Mouse (Mus musculus) layer of hippocampus, adult 9-10 months (tissue): Measurements from ENCODE around the gene Cd1d1.
"Not testable (repeated sequence)": the region's sequence is repeated elsewhere in the genome, so short reads cannot be mapped to it uniquely, and the experiment has no call there.

Experiments used
- DNase-seq: peaks from one replicate; pipeline ENCODE4 v3.0.0; 2022; ENCODE audit warnings: low spot score

Cd1d1 gene

DNA sequence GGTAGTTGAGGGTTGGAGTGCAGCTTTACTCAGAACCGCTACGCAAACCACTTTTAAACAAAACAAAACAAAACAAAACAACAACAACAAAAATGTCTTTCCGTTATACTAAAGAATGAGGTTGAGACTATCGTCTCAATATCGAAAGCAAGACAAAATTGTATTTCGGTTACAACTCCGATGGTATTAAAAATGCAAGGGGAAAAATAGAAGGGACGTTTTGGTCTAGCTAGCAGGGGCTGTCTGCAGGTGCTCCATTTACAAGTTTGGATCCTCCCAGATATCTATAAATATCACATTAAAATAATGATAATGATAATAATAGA lies at the start of gene Cd1d1:
Cd1d1 (minus strand) TSS at position 27 of the 326 bp plus-strand sequence.
- DNase-seq = no peak

- DNase-seq = no peak
Observed at GRCm38 (mm10) chr3:87047801-87048200, 48.6 kb upstream of the Cd1d1 start.

DNA sequence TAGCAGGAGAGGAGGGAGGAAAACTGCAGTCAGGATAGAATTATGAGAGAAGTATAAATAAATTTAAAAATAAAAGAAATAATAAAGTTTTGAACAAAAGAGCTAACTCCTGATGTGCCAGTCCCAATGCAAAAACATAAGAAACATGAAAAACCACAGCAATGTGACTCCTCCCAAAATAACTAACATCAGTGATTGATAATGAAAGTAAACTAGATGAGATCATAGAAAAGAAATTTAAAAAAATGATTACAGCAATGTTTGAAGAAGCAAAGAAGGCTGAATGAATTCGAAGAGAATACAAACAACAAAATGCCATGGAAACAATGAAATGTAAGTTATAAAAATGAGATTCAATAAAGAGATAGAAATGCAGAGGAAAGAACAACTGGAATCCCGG lies 42.5 kb upstream of the Cd1d1 start:
- DNase-seq = no peak

GRCm38 (mm10) chr3:87038500-87038899 lies 39.3 kb upstream of the Cd1d1 start:
- no peak for DNase-seq

DNA sequence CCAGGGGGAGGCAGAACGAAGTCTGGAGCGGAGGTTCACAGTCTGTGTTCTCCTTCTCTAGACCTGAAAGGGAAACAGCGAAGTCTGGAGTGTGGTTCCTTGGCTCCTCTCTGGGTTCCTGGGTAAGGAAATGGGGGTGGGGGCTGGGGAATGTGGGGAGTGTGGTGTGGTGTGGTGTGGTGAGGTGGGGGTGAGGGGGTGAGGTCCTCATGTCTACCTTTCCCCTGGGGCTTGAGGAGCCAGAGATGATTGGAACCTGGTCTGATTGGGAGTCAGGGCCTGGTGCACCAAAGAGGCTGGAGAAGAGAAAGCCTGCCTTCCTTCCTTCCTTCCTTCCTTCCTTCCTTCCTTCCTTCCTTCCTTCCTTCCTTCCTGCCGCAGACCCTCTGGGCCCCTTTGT lies 34.8 kb upstream of the Cd1d1 start:
- no peak for DNase-seq

DNA sequence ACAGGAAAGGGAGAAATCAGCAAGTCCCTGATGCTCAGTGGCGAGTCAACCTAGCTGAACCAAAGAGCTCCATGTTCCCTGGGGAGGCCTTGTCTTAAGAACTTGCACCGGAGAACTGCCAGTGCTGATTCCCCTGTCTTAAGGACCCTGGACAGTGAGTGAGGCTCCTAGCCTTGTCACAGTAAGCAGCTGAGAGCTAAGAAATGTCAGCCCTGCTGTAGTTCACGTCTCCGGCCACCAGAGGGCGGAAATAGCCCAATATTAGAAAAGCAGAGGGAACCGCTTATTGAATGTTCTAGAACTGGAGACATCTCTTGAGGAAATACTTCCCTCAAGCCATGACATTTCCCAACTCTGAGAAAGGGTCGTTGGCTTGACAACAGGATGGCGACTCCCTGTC lies 34.1 kb upstream of the Cd1d1 start:
- DNase-seq = peak; percentile 83

- peak; percentile 65 for DNase-seq
Observed at GRCm38 (mm10) chr3:87030855-87031254, 31.6 kb upstream of the Cd1d1 start.

DNA sequence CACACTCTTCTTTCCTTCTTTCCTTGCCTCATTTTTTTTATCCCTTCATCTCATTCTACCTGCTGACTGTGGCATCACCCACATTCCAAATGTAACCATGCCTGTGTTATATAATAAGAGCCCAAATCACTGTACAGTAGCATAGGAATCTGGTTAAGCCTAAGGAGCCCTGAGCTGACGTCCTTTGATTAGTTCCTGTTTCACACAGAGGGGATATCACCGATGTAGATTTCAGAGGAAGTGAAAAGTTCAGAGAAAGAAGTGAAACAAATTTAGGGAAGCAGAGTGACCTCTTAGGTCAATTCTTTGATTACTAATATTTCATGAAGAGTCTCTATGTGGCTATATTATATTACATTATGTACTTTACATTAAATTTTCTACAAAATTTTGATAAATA lies 18.5 kb upstream of the Cd1d1 start:
- no peak for DNase-seq

- no peak for DNase-seq
Observed at GRCm38 (mm10) chr3:87017001-87017400, 17.8 kb upstream of the Cd1d1 start.

GRCm38 (mm10) chr3:87015931-87016330 lies 16.7 kb upstream of the Cd1d1 start:
- DNase-seq = no peak

DNA sequence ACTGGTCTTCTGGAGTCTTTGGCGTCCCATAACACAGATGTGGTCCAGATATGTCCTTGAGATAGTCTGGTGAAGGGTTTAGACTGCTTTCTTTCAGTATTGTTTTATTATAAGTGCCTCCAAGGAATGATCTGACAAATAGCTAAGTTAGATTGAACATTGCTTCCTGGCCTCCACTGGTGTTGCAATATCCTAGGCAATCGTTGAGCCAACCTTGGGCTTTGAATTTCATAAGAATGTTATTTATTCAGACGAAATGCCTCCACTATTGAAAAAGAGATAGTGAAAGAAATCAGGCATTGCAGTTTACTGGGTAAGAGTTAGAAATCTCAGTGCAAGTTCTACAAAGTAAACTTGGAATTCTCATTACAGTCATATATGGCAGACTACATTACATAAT lies 13.2 kb upstream of the Cd1d1 start:
- DNase-seq = not testable (repeated sequence)

GRCm38 (mm10) chr3:87008281-87008680 lies 9.0 kb upstream of the Cd1d1 start:
- DNase-seq = not testable (repeated sequence)

DNA sequence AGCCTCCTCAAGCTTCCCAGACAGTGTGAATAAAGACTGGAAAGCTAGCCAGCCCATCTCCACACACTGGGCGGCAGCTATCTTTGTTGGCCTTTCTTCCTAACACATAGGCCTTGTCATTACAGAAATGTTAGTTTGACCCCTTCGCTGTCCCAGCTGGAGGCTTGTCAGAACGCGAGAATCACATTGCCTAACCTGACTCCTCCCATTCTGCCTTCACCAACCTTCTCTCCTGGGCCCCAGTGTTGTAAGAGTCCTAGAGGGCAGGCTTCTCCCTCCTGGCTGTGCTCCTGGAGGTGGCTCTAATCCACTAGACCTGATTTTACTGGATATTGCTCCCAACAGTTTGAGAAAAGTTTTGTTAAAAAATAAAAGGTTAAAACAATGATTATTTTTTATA lies 1.4 kb upstream of the Cd1d1 start:
- no peak for DNase-seq

DNA sequence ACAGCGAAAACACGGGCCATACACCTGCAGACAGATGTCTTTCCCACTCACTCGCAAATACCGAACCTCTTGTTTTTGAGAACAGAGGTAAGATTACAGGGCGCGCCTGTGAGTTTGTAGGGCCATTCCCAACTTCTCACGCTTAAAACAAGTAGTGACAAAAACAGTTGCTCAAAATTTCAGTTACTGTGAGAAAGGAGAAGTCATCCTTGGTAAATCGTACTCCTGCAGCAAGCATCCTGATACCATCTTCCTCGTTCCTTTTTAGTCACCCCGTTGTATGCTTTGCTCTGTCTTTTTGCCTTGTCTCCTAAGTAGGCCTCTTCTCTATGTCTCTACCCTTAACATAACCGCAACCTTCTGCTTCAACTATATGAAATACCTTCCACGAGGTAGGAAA lies 810 bp upstream of the Cd1d1 start:
- DNase-seq = no peak

- peak; percentile 13 for DNase-seq
Observed at GRCm38 (mm10) chr3:86998433-86999414, 517 bp downstream of the Cd1d1 start.

GRCm38 (mm10) chr3:86996111-86996510 lies 3.1 kb downstream of the Cd1d1 start:
- no peak for DNase-seq

- DNase-seq = no peak
Observed at GRCm38 (mm10) chr3:86995381-86995780, 3.9 kb downstream of the Cd1d1 start.

DNA sequence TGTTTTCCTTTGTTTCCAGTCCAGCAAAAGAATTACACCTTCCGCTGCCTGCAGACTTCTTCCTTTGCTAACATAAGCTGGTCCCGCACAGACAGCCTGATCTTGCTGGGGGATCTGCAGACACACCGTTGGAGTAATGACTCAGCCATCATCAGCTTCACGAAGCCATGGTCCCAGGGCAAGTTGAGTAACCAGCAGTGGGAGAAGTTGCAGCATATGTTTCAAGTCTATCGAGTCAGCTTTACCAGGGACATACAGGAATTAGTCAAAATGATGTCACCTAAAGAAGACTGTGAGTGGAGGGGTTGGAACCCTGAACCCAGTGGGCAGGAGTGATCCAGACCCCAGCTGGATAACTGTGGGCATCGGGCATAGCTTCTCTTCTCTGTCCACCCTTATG lies 12.3 kb downstream of the Cd1d1 start:
- not testable (repeated sequence) for DNase-seq

DNA sequence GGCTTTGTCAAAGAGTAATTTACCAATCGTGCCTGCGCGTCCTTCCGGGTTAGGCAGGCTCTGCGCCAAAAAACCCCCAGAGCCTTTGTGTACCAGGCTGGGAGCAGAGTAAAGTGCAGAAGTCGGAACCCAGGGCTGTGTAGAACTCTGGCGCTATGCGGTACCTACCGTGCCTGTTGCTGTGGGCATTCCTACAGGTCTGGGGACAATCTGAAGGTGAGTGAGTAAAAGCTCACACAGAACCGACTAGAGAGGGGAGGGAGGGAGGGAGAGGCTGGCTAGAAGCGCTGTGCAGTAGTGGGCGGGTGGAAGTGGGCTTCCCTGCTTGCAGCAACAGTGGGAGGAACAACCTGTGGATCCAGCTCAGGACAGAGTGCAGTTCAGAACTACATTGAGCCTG lies 12.8 kb downstream of the Cd1d1 start:
- no peak for DNase-seq

DNA sequence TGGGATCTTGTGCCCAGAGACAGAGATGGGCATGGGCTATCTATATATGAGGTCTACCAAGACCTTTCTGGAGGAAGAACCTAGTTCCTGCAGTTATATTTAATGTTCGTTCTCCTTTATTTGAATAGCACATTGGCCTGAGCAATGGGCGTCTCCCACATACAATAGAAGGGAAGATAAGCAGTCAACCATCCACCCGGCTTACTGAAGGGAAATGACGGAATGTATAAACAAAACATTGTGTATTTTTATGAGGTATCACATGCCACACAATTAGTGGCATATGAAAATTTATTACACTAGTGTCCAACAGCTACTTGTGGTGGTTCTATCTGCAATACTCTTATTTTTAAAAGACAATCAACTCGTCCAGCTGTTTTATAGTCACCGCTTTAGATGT lies 15.9 kb downstream of the Cd1d1 start:
- DNase-seq = no peak

DNA sequence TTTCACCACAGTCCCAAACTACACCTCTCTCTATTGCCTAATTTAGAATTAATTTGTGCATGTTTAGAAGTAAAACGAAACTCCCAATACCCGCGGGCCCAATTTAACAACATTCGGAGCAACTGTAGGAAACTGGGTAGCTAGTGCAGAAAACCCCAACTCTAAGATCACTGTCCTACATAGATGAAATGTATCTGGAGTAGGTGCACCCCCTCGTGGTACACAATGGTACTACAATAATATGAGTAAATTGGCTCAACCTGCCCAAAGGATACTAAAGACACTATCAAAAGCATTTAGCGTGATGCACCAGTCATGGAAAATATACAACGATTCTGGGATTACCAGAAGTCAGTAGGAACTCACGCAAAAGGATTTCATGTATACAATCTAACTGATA lies 22.7 kb downstream of the Cd1d1 start:
- peak; percentile 89 for DNase-seq

GRCm38 (mm10) chr3:86975150-86975549 lies 24.1 kb downstream of the Cd1d1 start:
- DNase-seq = peak; percentile 39

DNA sequence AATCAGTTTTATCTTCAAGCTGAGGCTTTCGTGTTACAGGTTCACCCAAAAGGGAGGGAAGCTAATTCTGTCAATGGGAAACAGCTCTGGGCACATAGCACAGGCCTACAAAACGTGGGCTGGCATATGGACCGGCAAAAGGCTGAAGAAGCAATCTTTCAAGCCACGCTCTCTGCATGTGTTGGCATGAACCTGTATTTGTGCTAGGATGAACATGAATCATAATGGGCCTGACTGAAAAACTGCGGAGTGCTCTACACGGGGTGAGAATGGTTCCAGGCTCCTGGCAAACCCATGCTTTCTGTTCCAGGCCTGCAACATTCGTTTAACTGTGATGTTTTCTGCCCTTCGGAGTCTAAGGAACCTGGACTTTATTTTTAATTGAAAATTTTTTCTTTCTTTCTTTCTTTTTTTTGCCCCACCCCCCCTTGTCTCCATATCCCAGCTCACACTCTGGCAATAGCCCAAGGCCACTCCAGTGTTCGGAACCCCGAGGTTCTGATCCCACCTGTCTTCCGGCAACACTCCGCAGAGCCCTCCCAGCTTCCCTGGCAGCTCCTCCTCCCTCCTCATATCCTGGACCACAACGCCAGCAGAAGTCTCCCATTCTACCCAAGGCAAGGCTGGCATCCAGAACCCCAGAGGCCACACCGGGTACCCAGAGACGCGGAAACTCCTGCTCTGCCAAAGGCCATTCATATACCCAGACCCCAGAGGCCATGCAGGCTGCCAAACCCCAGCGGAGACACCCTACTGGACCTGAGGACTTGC lies 36.4 kb downstream of the Cd1d1 start:
- DNase-seq = no peak

GRCm38 (mm10) chr3:86961395-86961669 lies 37.9 kb downstream of the Cd1d1 start:
- no peak for DNase-seq
